Mouse (Mus musculus): ENCODE measurements at regions not wholly inside any gene's neighbourhood (a gene's known extent, or its start where the extent isn't known, plus 50 kb on each side); places are given as distances from the start of the nearest gene placed in this dataset.

- TF ChIP-seq ZC3H11A (IDR thresholded peaks at IDR 0.05; ENCODE audit: borderline replicate concordance, low read depth, low read length) (no peak), CHD2 (IDR thresholded peaks at IDR 0.05; ENCODE audit: low read depth, low read length) (no peak), HCFC1 (IDR thresholded peaks at IDR 0.05; ENCODE audit: borderline replicate concordance, insufficient read depth, low read length) (no peak), ZNF384 (IDR thresholded peaks at IDR 0.05; ENCODE audit: low read depth, low read length) (no peak), MAFK (IDR thresholded peaks at IDR 0.05; ENCODE audit: insufficient read depth, low read depth, low read length) (no peak)
Measured at GRCm38 (mm10) chr4:127562602-127563001, 204.6 kb upstream of the Gjb5 start.
